Mouse (Mus musculus): ENCODE measurements around the gene Tspyl3.

The Tspyl3 gene

DNA sequence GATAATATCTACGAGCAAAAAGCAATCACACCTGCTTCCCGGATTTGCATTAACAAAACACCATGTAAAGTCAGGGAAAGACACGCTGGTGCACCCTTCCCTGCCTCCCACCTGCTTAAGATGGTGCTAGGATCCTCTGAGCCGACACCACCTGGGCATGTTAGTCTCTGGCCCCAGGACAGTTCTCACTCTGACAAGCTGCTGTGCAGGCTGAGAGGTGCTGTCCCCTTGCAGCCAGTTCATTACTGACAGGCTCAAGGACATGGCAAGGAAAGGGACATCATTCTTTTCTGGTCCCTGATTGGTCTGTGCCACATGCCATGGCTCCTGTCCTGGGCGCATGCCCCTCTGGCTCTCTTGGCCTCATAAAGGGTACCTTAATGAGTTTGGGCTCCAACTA, 3.3 kb upstream of the Tspyl3 start:
- no peak for DNase-seq (ENCODE audit: low spot score in 2 of 2)

DNA sequence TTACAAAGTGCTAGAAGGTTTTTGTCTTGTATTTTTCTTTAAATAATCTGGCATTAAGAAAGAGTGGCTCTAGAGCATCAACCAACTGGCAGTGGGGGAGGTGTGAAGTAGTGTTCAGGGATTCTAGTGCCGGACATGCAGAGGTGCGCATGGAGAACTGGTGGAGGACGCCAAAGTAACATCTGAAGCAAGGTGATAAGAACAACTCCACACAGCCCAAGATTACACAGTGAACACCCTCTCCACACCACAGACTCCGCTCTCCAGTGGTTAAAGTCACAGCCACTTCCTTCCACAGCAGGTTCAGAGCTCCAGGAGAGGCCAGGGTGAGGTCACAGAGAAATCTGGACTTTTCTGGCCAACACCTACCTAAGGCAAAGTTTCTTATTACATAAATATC, 2.7 kb upstream of the Tspyl3 start:
- DNase-seq (ENCODE audit: low spot score in 2 of 2) = no peak

DNA sequence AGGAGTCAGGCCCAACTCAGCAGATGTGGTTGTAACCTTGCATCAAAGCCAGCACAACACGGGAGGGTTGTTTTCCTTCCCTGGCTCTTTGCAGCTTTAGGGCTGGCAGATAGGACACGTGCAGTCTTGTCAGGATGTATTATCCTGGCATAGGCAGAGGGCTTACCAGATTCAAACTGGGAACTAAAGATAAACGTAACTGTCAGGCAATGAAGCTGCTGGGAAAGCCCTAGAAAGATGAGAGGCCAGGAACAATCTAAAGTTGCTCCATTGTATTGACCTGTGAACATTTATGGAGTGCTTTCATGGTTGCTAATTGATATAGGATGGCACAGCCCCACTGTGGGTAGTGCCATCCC, 333 bp upstream of the Tspyl3 start:
- no peak for DNase-seq (ENCODE audit: low spot score in 2 of 2)

DNA sequence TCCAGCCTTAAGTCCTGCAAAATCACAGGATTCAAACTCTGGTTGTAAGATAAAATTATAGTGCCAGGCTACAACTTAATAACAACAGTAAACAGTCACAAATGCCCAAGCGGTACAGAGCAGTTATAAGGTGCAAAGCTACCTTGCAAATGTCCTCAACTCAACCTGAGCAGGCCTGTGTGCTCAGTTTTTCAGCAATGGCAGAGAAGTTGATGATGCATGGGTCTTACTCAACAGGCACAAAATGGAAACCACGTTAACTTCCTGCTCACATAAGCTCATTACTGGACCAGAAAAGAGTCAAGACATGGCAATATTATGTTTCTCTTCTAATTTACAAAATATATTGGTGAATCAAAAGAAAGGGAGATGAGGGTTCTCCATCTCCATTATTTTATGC, 2.7 kb downstream of the Tspyl3 start:
- no peak for DNase-seq (ENCODE audit: low spot score in 2 of 2)

DNA sequence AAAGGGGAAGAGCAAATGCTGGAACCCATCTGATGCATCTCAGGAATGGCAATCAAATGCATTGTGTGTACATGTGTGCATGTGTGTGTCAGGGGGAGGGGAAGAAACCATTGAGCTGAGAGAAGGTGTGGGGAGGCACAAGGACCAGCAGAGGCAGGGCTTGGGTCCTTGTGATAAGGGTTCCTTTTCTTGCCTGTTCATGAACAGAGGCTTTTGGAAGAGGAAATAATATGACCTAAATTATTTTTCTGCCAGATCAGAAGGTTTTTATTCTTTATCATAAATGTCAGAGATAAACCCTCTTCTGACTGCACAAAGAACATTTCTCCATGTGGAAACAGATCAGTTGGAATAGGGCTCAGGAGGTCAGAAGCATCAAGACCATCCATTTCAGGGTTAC, 3.1 kb downstream of the Tspyl3 start:
- no peak for DNase-seq (ENCODE audit: low spot score in 2 of 2)

DNA sequence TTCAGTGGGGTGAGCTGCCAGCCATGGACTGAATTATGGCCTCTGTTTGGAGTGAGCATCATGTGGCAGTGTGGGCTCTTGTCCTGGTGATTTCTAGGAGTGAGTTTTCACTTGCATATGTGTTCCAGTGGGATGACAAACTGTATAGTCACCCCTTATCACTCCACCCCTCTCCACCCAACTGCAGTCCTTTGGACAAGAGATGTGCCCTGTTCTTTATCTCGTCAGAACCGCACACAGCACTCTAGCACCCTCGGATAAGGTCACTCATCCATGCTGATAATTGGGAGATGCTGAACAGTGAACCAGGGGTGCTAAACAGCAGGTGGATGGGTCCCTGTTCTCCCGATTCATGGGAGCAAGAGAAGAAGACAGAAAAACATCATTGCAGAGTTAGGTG, 3.6 kb downstream of the Tspyl3 start:
- no peak for DNase-seq (ENCODE audit: low spot score in 2 of 2)

DNA sequence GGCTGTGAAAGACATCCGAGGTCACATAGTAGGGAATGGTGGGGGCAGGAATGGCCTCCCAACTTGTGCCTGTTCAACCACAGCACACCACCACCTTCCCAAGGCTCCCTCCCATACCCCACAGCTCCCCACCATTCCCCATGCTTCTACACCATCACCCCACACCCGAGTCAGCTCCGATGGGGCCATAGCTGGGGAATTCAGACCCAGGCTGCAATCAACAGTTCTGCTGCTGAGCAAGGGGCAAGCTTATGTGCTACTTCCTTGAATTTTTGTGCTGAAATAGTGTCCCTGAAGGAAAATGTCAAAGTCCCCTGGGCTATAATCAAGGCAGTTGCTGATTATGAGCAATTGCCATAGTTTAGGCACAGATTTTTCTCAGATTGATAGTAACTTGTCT, 6.7 kb downstream of the Tspyl3 start:
- DNase-seq (ENCODE audit: low spot score in 2 of 2) = no peak

DNA sequence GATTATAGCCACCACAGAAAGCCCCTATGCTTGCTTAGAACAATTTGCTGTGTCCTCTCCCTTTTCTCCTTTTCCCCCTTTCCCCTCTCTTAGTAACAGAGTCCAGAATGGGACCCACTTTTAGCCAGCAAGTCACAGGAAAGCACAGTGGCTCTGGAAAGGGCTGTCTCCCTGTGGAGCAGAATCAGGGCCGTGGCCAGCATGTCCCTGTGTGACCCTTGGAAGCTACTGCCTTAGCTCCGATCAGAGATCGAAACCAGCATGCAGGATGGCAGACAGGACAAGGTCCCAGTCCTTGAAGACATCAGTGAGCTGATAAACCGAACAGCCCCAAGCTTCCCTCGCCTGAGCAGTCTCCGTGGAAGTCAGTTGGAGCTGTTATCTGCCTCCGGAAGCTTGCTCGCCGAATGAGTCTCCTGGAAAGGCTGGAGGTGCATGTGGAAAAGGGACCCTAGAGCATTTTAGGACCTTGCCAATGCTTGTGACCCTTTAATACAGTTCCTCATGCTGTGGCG, 7.4 kb downstream of the Tspyl3 start:
- DNase-seq (ENCODE audit: low spot score in 2 of 2) = no peak

DNA sequence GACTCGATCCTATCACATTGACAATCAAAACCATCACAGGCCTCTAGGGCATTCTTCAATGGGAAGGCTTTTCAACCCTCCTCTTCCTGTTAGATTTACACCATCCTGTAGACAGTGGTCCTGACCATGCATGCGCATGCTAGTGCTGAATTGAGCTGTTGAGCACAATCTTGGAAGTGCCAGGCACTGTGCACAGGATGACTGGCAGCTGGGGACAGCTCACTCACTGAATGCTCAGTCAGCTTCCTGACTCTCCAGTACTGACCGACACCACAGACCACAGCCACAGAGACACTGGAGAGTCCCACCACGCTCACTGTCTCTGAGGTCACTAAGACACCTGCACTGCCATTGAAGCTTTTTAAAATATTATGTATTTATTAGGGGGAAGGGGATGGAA, 9.8 kb downstream of the Tspyl3 start:
- DNase-seq (ENCODE audit: low spot score in 2 of 2) = no peak

DNA sequence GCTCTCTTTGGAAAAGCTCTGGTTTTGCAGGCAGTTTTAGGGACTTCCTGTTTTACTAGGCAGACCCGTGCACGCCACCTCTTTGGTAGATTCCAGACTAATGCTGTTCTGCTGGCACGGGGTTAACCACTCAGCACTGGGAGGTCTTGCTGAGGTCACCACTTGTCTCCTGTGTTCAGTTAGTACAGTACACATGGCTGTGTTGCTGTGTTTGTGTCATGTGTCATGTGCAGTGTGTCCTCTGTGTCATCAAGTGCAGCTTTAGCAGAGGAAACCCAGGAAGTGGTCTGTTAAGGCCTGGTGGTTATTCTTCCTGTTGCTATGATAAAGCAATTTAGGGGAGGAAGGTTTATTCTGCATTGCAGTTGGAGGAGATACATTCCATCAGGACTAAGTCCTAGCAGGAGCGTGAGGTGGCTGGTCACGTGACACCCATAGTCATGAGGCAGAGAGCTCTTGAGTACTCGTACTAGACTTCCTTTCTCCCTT, 10.4 kb downstream of the Tspyl3 start:
- DNase-seq (ENCODE audit: low spot score in 2 of 2) = no peak

DNA sequence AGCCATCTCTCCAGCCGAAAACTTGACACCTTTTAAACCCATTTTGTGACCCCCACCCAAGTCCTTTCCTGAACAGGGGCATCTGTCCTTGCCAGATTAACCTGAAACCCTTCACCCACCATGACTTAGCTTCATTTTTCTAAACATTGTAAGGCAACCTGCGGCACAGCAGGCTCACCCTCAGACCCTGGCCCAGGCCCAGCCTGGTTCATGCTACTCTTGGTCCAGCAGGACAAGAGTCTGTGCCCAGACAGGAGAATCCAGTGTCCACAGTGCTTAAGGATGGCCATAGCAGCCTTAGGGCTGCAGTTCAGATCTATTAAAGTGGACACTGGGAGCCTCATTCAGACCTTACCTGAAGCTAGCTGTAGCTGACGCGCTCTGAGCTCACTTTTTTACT, 11.9 kb downstream of the Tspyl3 start:
- DNase-seq (ENCODE audit: low spot score in 2 of 2) = no peak

DNA sequence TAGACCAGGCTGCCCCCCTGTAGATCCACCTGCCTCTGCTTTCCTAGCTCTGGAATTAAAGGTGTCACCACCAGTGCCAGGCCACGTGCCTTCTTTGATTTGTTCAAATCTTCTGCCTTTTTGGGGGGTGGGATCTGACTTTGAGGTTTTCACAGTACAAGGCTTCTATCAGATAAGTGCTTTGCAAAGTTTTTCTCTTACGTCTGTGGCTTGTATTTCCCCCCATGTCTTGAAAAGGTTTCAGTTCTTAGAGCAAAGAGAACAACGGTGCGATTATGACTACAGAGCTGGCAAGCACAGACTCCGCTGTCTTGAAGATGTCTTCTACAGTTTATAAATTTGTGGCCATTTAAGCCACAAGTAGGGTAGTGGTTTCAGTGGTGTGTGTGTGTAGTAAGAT, 13.8 kb downstream of the Tspyl3 start:
- DNase-seq (ENCODE audit: low spot score in 2 of 2) = no peak

DNA sequence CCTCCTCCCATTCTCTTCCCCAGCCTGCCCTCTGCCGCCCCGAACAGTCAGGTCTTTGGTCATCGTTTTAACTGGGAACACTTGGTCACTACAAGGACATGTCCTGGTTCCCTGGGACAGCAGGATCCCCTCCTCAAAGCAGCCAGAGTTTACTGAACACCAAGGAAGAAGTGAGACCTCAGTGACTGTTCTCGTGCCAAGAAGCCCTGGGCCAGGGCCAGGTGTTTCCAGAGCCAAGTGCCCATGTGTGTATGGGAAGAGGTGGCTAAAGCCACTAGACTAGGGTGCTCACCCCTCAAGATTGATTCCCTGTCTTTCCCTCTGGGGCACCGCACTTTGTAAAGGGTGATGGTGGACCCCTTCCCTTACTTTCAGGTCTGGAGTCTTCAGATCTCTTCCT, 16.0 kb downstream of the Tspyl3 start:
- DNase-seq (ENCODE audit: low spot score in 2 of 2) = no peak

DNA sequence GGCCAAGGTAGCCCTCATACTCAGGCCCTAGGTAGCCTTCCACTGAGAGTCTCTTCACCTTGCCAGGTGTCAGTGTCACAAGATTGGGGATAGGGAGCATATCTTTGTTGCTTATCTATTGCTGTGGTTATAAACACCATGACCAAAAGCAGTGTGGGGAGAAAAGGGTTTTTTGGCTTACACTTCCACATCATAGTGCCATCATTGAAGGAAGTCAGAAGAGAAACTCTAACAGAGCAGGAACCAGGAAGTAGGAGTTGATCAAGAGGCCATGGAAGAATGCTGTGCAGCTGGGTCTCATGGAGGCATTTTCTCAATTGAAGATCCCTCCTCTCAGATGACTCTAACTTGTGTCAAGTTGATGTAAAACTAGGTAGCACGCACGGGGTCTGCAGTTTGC, 17.1 kb downstream of the Tspyl3 start:
- no peak for DNase-seq (ENCODE audit: low spot score in 2 of 2)

DNA sequence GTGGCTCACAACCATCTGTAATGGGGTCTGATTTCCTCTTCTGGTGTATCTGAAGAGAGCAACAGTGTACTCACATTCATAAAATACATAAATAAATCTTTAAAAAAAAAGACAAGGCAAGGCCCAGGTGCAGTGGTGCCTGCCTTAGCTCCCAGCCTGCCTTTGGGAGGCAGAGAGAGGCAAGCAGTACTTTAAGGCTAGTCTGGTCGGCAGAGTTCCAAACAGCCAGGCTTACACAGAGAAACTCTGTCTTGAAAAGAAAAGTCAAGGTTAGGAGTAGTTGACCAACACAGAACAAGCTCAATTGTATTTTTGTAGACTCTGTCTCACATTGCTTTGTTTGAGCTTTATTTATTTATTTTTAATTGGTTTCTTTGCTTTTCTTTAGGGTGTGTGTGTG, 22.5 kb downstream of the Tspyl3 start:
- no peak for DNase-seq (ENCODE audit: low spot score in 2 of 2)

DNA sequence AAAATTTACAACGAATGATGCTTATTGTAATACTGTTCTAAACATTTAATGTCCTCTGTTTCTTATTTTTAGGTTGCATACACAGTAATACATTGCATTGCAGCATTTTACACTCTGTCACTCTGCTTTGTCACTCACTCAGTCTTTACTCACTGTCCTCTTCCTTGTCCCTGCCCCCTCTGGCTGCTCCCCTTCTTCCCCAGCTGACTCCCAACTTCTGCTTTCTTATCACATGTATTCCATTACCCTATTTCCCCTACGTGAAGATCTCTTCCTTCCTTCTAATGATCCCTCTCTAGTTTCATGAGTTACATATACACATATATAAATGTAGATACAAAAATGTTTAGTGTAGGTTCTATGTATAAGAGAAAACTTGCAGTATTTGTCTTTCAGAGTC, 26.1 kb downstream of the Tspyl3 start:
- DNase-seq (ENCODE audit: low spot score in 2 of 2) = no peak

DNA sequence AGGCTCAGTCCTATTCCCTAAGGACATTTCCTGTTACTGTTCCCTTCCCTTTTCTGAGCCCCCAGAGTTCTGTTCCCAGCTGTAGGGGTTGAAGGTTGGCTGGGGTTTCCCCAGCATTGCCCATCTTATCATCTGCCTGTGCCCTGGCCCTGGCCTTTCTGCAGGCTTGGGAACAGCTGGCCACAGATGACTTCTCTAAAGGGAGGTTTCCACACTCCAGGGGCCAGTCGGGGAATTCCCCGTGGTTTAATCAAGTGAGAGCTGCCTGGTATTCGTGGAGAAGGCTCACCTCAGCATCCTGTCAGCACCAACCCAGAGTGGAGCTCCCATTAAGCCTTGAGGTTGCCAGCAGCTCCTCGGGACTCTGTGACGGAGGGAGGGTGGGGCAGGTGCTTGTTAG, 26.8 kb downstream of the Tspyl3 start:
- no peak for DNase-seq (ENCODE audit: low spot score in 2 of 2)

DNA sequence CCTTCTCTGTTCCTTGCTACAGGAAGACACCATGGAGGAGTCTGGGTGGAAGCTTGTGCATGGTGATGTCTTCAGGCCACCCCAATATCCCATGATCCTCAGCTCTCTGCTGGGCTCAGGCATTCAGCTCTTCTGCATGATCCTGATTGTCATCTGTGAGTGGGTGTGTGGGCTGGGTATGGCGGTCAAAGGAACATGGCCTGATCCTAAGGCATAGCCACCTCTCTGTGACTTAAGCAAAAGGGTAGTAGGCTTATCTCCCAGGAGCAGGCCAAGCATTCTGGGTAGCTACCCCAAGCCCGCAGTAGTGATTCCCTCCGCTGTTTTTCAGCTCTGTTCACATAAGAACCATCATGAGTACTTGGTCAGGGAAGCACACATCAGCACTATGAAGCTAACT, 31.0 kb downstream of the Tspyl3 start:
- no peak for DNase-seq (ENCODE audit: low spot score in 2 of 2)

DNA sequence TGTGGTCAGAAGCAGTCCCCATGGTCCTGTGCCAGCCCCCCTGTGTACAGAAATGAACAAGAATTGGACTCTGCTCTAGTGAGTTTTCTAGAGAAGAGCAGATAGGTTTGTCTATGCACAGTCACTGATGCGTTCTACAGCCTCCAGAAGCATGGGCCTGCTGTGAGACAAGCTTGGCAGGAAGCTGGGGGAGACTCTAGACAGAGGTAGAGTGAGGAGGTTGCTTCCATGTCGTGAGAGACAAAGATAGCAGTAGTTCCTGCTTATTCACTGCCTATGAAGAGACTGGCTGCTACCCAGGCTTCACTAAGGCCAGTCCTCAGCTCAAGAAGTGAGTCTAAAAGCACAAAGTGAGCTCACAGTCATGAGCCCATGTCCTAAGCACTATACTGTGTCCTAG, 34.0 kb downstream of the Tspyl3 start:
- no peak for DNase-seq (ENCODE audit: low spot score in 2 of 2)

DNA sequence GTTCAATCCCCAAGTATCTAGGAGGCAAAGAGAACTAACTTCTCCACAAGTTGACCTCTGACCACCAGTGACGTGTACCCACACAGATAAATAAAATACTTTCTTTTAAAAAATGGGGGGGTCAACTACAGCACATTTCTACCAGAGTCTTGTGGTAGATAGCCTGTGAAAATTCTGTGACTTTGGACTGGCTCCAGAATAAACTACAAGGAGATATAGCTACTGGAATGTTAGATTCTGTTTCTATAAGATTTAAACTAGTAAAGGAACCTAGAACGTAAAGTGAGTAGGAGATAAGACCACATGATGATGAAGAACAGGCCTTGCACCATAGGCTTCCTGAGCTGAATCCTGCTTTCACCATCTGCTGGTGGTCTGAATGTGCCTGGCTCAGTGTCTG, 37.4 kb downstream of the Tspyl3 start:
- no peak for DNase-seq (ENCODE audit: low spot score in 2 of 2)

DNA sequence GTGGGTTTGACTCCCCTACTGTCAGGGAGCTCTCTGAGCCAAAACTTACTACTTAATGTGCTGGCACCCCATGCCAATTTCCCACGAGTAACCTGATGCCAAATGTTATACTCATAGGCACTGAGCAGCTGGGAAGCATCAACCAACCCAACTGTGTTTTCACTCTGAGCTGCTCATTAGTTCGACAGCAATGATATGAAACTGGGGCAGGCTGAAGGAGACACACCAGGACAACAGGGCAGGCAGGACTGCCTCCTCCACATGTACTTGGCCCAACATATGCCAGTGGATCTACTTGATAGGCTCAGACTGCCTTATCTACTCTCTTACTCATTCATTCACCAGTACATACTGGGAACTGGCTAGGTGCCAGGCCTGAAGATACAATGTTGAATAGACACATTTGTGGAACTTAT, 39.1 kb downstream of the Tspyl3 start:
- DNase-seq (ENCODE audit: low spot score in 2 of 2) = no peak

DNA sequence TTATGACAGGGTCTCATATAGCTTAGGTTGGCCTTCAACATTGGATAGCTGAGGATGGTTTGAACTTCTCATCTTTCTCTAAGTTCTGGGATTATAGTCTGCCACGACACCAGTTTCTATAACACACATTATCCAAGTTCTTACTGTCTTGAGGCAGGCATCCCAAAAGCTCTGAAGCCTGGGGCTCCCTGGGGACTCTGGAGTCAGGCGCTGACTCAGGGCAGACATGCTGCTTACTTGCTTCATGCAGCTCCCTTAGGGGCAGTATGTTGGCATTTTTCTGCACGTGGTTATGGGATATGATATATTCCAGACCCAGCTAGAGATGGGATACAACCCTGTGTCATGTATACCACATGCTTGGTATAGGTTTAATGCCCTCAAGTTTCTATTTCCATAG, 45.3 kb downstream of the Tspyl3 start:
- no peak for DNase-seq (ENCODE audit: low spot score in 2 of 2)

DNA sequence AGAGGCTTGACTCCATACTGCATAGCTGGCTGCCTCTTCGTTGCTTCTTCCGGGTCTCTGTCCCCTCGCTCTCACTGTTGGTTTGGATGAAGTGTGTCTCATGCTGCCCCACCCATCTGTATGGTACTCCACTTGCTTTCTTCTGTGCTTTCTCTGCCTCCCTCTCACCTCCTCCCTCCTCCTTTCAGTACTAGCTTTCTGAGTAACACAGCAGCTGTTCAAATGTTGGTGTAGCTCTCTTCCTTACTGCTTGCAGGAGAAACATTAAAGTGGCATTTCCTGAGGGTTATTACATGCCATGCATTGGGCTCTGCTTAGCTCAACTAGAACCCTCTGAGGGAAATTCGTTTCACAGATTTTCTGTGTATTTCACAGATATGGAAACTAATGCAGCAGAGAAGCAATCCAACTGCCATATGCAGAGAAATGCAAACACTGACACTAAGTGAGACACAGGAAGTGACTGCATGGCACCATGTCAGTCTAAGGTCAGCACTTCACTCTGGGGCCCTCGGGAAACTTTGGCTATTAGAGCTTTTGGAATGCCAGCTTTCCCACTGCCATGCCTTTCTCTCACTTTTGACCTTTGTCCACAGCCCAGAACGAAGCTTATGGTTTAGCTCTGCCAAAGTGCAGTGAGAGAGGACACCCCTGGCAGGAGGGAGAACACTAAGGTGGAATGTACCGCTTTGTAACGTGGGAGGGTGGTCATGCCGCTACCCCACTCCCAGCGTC, 45.9 kb downstream of the Tspyl3 start:
- no peak for DNase-seq (ENCODE audit: low spot score in 2 of 2)

DNA sequence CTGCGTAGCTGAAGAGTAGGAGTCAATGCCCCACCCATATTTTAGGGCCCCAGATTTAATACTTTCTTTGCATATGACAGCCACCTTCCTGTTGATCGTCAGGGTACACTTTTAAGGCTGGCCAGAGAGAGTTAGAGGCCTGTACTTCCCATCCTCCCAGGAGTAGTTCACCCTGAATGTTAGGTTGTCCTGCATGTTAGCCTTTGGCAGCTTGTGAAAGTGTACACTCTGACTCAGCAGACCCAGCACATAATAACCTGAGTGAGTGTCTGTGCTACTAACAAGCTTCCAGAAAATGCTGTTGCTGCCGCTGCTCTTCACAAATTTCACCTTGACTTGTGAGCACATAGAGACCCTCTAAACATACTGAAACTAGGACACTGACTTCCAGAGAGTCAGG, 48.1 kb downstream of the Tspyl3 start:
- DNase-seq (ENCODE audit: low spot score in 2 of 2) = no peak

Data from frontal cortex, postnatal 10 days (tissue).